Mouse (Mus musculus): Measurements from ENCODE around the gene Tmem243.

The Tmem243 gene

DNA sequence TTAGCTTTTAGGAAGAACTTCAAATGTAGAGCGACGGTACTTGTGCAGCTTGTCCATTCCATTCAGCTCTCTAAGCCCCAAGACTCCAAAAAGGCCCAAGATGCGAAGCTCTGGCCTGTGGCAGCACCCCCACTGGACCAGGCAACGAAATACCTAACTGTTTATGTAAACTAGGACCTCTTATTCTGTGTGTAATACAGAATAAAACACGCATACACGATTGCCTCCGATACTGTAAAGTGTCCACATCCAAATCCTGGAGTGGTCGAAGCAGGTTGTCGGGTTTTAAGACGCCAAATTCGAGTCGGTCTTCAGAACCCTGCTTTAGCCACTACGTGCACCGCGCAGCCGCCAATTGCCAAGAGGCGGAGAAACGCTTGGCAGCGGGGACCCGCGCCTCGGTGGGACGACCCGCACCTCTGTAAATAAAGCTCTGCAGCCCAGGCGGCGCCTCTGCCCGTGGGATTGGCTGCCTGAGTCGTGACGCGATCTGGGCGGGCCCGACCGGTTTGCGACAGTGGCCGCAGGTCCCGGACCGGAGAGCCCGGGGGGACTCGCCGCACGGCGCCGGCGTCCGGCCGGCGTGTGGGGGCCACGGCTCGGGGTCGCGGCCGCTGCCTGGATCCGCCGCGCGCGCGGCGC, at the start of gene Tmem243:
Gene Tmem243, plus strand, starts transcription at position 462 of the 642 bp plus-strand sequence.
- DNase-seq, result peak; percentile 94

- peak; percentile 77 for DNase-seq
These were observed 44.3 kb upstream of the Tmem243 start for GRCm38 (mm10) chr5:9056020-9056660.

GRCm38 (mm10) chr5:9057277-9057879, 43.1 kb upstream of the Tmem243 start:
- no peak for DNase-seq

DNA sequence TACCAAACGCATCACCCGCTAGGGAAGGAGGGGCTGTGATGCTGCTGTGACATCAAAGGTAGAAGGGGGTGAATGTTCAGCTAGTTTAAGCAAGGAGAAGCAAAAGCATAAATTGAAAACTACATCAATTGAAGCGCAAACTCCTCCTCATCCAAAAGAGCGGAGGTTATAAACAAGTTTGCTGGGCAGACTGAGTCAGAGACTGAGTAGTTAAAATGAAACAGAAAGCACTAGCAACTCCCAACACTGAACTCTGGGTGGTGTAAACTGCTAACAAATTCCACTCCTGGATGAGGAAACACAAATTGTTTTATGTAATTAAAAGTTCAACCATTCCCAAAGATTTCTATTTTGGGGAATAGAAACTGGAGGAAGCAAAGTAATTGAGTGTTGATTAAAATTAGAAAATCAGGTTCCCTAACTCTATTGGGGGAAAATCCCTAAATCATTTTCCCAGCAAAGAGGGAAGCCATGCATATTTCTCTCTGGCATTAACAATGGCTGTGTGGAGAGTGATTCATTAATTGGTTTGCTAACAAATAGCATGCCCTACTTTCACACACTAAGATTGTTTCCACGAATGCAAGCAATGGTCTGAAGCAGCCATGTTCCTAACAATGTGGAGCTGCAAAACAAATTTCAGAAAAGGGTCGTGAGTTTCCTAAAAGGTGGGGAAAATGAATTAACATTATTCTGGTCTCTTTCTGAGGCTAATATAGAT, 41.0 kb upstream of the Tmem243 start:
- no peak for DNase-seq

GRCm38 (mm10) chr5:9060228-9060627, 40.2 kb upstream of the Tmem243 start:
- no peak for DNase-seq

- no peak for DNase-seq
These were observed 36.3 kb upstream of the Tmem243 start for GRCm38 (mm10) chr5:9064217-9064616.

GRCm38 (mm10) chr5:9068886-9069285, 31.6 kb upstream of the Tmem243 start:
- peak; percentile 26 for DNase-seq

DNA sequence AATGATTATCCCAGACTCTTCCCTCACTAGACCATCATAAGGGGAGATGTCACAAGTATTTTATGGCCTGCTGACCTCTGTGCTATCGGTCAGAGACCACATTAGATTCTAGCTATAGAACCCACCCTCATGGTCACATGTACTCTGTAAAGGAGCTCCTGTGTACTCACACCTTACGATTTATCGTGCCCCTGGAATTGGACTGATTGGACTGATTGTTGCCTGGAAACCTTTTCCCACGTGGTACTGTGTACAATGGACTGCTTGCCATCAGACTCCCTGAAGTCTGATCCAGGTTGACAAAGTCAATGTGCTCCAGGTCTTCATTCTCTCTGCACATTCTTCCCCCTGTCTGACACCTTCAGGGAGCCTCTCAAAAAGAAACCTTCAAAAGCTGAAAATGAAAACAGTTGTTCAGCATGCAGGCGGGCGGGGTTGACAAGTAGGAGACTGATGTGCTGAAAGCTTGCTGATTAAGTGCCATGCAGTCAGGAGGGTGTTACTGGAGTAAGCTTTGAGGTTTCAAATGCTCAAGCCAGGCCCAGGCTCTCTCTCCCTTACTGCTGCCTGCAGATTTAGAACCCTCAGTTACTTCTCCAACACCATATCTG, 30.8 kb upstream of the Tmem243 start:
- no peak for DNase-seq

- DNase-seq, result no peak
These were observed 29.1 kb upstream of the Tmem243 start for GRCm38 (mm10) chr5:9071360-9071759.

DNA sequence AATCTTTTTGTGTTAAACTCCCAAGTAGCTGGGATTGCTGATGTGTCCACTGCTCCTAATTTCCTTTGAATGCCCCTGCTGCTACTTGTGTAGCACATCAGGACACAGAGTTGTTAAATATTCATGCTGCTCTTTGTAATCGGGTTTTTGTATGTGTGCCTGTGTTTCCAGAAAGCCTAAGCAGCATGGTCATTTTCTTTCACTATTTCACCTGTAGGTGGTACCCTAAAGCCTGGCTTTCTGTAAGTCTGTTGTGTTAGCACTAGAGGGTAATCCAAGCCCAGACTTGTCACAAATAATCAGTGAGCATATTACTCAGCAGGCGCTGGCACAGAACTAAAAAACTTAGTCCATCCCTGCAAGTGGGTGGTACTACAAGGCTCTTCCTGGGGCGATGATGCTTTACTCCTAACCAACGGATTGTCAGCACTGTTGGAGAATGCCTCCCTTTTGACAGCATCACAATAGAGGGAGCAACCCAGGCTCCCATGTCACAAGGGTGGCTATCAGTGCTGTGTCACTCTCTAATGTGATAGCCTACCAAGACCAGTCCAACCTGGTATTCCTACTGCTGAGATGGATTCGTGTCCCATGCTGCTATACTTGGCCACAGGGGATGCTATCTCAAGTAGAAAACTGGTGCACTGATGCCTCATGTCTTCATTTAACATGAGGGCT, 27.2 kb upstream of the Tmem243 start:
- peak; percentile 62 for DNase-seq

- DNase-seq, result peak; percentile 32
These were observed 20.5 kb upstream of the Tmem243 start for GRCm38 (mm10) chr5:9079773-9080501.

GRCm38 (mm10) chr5:9086924-9087719, 13.3 kb upstream of the Tmem243 start:
- DNase-seq, result no peak

DNA sequence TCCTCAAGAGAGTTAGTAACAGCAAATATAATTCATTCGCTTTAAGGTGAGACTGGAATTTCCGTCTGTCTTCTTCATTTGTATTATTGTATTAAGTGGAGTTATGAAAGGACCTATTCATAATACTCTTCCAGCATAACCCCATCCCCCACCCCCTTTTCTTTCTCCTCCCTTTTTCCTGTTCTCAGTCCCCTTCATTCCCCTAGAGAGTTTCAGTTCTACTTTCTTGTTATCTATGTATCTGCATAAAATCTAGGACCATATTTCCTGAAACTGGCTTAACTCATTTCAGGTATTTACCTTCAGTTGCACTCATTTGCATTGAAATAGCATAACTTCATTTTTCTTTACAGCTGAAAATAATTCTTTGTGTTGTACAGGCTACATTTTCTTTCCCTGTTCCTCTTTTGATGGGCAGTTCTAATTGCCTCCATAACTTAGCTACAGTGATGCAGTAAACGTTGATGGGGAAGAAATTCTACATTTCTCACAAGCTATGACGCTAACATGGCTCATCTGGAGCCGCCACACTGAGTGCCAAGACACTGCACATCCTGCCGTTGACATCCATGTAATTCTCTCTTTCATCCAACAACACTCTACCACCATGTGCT, 9.9 kb upstream of the Tmem243 start:
- no peak for DNase-seq

GRCm38 (mm10) chr5:9092716-9093115, 7.8 kb upstream of the Tmem243 start:
- DNase-seq, result no peak

DNA sequence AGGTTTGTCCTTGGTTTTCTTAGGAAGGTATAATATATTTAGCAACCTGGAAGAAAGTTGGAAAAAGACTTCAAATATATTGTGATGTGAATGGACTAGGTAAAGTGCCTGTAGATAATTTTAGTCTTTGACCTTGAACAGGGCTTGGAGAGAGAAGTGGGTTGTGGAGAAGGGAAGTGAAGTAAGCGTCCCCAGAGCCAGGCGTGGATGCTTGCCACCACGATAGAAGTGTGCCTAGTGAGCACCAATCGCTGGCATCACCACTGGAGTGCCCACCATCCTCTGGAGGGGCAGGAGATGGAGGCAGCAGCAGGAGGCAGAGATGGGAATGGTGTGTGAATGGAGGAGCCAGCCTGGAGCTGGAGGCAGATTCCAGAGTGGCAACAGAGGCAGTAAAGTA, 7.0 kb upstream of the Tmem243 start:
- DNase-seq, result no peak

DNA sequence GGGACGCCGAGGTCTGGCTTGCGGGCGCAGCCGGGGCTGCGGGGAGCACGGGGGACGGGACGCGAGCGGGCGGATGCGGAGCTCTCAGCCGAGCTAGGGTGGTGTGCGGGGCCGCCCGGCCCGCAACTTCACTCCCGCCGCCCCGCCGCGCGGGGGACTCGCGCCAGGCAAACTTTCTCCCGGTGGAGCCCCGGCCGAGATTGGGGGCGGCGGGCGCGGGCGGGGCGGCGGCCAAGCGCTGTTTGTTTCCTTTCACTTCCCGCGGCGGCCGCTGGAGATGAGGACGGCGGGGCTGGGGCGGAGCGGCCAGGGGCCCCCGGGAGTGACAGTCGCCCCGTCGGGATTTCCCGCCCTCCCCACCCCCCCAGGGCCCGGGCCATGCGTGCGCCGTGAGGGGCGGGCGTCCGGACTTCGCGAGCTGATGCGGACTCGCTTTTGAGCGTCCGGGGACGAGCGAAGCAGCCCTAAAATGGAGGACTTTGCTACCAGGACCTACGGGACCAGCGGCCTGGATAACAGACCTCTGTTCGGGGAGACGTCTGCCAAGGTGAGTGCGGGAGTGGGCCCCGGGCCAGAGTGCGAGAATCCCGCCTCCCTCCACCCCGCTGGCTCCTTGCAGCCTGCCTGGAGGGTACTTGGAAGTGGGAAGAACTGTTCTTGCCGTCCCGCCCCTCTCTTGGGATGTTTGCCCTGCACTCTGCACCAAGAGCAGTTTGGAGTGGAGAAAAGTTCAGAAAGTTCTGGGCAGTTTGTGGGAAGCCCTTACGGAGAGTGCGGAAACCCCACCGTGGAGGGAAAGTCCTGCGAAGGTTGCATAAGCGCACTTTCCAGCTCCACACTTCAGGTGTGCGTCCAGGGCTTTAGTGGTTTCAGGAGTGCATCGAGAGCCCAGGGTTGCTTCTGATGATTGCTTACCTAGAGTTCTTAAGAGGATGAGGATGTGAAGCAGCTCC, 657 bp downstream of the Tmem243 start:
- DNase-seq, result peak; percentile 58

GRCm38 (mm10) chr5:9102696-9103095, 2.2 kb downstream of the Tmem243 start:
- no peak for DNase-seq

GRCm38 (mm10) chr5:9103958-9104357, 3.5 kb downstream of the Tmem243 start:
- no peak for DNase-seq

GRCm38 (mm10) chr5:9106806-9107205, 6.3 kb downstream of the Tmem243 start:
- peak; percentile 74 for DNase-seq
